Mouse (Mus musculus) CH12.LX (cell line): ENCODE data around the gene Fancc.

ENCODE experiments used
- CHD2 ChIP-seq: IDR thresholded peaks from 2 replicates; pipeline ENCODE4 v1.6.1; 2011; ENCODE audit warnings: low read length, improper control_type of control experiment
- CTCF ChIP-seq, 2 experiments: IDR thresholded peaks in 1 of 2; conservative IDR thresholded peaks in 1 of 2; 2 replicates each; pipeline ENCODE4 v1.5.1; 2011 to 2012; ENCODE audit warnings: low read depth in 2 of 2, low read length in 2 of 2, improper control_type of control experiment in 1 of 2, inconsistent platforms in 1 of 2, mild to moderate bottlenecking in 1 of 2, moderate library complexity in 1 of 2
- JUN ChIP-seq: IDR thresholded peaks from 2 replicates; pipeline ENCODE4 v1.6.1; 2011; ENCODE audit warnings: low read depth, mild to moderate bottlenecking, low read length, improper control_type of control experiment, moderate library complexity; ENCODE audit not compliant: insufficient read depth
- KAT2A ChIP-seq: IDR thresholded peaks from 2 replicates; pipeline ENCODE4 v1.6.1; 2012; ENCODE audit warnings: low read length, improper control_type of control experiment, inconsistent platforms; ENCODE audit not compliant: insufficient replicate concordance
- MXI1 ChIP-seq: IDR thresholded peaks from 2 replicates; pipeline ENCODE4 v1.6.1; 2011; ENCODE audit warnings: mild to moderate bottlenecking, low read depth, low read length, improper control_type of control experiment
- POLR2A ChIP-seq: IDR thresholded peaks from 2 replicates; pipeline ENCODE4 v1.6.1; 2011; ENCODE audit warnings: low read depth, mild to moderate bottlenecking, improper control_type of control experiment, low read length
- POLR2AphosphoS2 ChIP-seq: IDR thresholded peaks from 2 replicates; pipeline ENCODE4 v1.6.1; 2011; ENCODE audit warnings: low read depth, low read length, improper control_type of control experiment
- TBP ChIP-seq: conservative IDR thresholded peaks from 2 replicates; pipeline ENCODE4 v1.6.1; 2011; ENCODE audit warnings: low read depth, low read length, improper control_type of control experiment
- TCF12 ChIP-seq: IDR thresholded peaks from 2 replicates; pipeline ENCODE4 v1.6.1; 2014; ENCODE audit warnings: low read depth, mild to moderate bottlenecking, inconsistent platforms, low read length, improper control_type of control experiment
- USF2 ChIP-seq: conservative IDR thresholded peaks from 2 replicates; pipeline ENCODE4 v1.6.1; 2011; ENCODE audit warnings: low read depth, low read length, improper control_type of control experiment

- TF ChIP-seq USF2 = no peak
- TF ChIP-seq POLR2A = no peak
- no peak for TF ChIP-seq CTCF (conservative IDR thresholded peaks at IDR 0.05 in 1 of 2, IDR thresholded peaks at IDR 0.05 in 1 of 2; ENCODE audit: low read depth in 2 of 2, low read length in 2 of 2)
- no peak for TF ChIP-seq TCF12
- no peak for TF ChIP-seq MXI1
- TF ChIP-seq JUN = no peak
- no peak for TF ChIP-seq CHD2
- no peak for TF ChIP-seq POLR2AphosphoS2
- TF ChIP-seq KAT2A = no peak
- no peak for TF ChIP-seq TBP
These were observed 253.5 kb downstream of the Fancc start for GRCm38 (mm10) chr13:63243586-63243985.
